Mouse (Mus musculus) megakaryocyte, embryonic 14.5 days (primary cell): ENCODE measurements at regions not wholly inside any gene's neighbourhood (a gene's known extent, or its start where the extent isn't known, plus 50 kb on each side); places are given as distances from the start of the nearest gene placed in this dataset.

Experiments used
- FLI1 ChIP-seq: IDR thresholded peaks from 2 replicates; pipeline ENCODE4 v1.6.1; 2012; ENCODE audit warnings: low read length, inconsistent platforms, mixed read lengths
- GATA1 ChIP-seq: IDR thresholded peaks from 3 replicates; pipeline ENCODE4 v1.6.1; 2012; ENCODE audit warnings: mixed read lengths, low read length, inconsistent platforms, borderline replicate concordance

- TF ChIP-seq GATA1 (no peak), FLI1 (no peak)
Observed at GRCm38 (mm10) chr2:128493871-128494270, 97.1 kb upstream of the Spdye4c start.
